Mouse (Mus musculus): ENCODE data around the gene Aloxe3. TPM values are rescaled to one million over a fixed set of nuclear protein-coding genes. Genes with fewer than 3 reads are reported as not detected.
"Not testable (repeated sequence)": the region's sequence is repeated elsewhere in the genome, so short reads cannot be mapped to it uniquely, and the experiment has no call there.

The Aloxe3 gene
- total RNA-seq, 2 experiments from 2014 or later: 3.7 to 5.7 TPM

DNA sequence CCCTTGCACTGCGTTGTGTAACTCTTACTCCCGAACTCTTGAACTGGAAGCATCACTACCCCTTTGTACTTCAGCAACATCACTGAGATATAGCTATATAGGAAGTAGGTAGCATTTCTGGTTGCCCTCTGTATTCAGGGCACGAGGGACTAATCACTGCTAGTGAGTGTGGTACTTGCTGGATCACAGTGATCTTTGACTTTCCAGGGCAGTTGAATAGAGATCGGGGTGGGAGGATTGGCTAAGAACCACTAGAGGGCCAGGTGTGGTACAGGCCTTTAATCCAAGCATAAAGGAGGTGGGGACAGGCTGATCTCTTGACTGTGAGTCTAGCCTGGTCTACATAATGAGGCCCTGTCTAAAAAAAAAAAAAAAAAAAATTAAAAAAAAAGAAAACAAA lies 32.8 kb upstream of the Aloxe3 start:
- no peak for DNase-seq (ENCODE audit: low spot score in 2 of 2)
- intact Hi-C loops (cut with DNase I): no loop called here

DNA sequence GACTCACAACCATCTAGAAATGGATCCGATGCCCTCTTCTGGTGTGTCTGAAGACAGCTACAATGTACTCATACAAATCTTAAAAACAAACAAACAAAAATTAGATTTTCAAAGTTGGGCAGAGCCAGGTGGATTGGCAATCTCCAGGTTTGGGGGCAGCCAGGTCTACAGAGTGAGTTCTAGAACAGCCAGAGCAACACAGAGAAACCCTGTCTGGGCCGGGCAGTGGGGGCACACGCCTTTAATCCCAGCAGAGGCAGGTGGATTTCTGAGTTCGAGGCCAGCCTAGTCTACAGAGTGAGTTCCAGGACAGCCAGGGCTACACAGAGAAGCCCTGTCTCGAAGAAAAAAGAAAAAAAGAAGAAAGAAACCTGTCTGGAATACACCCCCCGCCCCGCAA lies 31.8 kb upstream of the Aloxe3 start:
- DNase-seq (ENCODE audit: low spot score in 2 of 2); intact Hi-C loops (cut with DNase I): not testable (repeated sequence)

DNA sequence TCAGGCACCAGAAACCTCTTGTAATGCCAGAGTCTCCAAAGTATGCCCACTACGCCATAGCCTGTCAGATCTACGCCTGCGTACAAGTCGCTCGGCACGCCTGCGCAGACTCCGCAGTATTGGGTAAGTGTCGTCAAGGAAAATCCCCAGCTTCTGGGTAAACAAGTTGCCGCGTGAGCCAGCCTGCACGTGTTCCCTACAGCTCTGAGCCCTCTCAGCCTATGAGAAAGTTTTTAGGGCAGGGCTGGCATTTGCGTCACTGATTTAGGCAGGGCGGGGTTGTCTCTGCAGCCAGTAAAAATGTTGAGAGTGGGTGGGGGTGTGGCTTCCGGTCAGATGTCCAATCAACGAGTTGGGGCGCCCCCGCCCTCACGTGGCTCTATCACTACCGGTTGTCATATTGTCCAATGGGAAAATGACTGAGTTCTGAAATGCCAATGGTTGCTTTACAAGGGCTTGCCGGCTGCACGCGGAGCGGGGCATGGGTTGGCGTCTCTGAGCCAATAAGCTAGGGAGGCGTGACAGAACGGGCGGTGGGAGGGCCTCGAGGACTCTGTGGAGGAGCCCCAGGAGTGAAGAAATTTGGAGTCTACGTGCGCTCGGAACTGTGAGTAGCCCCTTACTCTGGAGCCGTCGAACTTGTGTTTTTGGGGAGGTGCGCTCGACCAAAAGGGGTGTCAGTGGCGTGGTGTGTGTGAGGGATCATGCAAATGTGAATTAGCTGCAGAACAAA lies 30.8 kb upstream of the Aloxe3 start, which contains the start of gene Per1:
Per1 (plus strand) TSS at position 521 of the 733 bp plus-strand sequence.
- peak; percentile 99 to 100 for DNase-seq (ENCODE audit: low spot score in 2 of 2)
- intact Hi-C loops (cut with DNase I): loop anchor here (5.0 kb wide), 1 partner anchor 322 kb away; no protein-coding TSS in a partner anchor

DNA sequence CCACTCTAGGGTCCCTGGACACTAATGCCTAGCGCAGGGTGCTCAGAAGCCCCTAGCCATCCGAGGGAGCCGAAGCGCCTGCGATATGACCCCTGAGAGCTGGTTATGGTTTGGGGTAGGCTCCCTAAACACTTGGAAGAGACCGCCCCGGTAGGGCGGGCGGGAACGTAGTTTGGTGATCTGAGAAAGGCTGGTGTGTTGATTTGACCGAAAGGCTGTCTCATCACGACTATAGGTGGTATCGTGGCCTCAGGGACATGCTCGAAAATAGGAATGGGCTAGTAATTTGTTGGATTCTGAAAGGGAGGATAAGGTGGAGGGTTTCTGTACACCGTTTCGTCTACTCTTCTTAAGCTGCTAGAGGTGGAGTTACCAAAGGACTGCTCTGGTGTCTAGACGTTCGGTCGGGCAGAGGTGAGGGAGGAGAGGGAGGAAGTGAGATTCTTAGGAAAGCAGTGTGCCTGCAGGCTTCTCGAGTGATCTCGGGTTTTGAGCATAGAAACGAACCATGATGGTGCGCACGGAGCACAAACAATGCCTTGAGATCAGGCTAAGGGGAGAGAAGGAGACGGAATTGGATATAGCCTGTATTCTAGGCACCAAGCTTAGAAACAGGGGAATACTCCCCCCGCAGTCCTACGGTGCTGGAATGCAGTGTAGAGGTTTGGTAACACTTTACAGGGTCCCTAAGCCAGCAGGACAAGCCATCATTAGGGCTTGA lies 30.0 kb upstream of the Aloxe3 start:
- no peak for DNase-seq (ENCODE audit: low spot score in 2 of 2)
- intact Hi-C loops (cut with DNase I): loop anchor here (5.0 kb wide), 1 partner anchor 322 kb away; no protein-coding TSS in a partner anchor

DNA sequence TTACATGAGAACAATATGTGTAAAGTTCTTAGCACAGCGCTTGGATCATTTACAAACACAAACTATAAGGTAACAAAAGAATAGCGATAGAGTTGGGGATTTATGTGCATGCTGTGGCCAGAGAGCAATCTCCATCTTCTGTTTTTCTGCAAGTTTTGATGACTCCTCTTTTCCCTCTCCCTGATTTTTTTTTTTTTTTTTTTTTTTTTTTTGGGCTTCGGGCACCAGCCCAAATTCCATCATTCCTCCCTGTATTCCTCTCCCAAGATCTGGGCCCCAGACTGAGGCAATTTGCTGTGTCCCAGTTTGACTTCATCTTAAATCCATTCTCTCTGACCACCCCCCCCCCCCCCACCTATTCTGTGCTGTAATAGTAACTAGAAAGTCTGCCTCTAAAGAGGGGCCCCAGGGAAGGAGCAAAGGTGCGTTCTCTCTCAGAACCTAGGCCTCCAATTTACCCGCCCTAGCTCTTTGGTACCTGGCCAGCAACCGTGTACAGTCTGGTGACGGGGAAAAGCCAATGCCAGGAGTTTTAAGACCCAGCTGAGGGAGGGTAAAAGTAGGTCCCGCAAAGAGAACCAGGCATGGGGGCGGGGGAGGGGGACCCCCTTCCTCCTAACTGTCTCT lies 29.2 kb upstream of the Aloxe3 start:
- no peak for DNase-seq (ENCODE audit: low spot score in 2 of 2)
- intact Hi-C loops (cut with DNase I): loop anchor here (5.0 kb wide), 1 partner anchor 321 kb away; no protein-coding TSS in a partner anchor

DNA sequence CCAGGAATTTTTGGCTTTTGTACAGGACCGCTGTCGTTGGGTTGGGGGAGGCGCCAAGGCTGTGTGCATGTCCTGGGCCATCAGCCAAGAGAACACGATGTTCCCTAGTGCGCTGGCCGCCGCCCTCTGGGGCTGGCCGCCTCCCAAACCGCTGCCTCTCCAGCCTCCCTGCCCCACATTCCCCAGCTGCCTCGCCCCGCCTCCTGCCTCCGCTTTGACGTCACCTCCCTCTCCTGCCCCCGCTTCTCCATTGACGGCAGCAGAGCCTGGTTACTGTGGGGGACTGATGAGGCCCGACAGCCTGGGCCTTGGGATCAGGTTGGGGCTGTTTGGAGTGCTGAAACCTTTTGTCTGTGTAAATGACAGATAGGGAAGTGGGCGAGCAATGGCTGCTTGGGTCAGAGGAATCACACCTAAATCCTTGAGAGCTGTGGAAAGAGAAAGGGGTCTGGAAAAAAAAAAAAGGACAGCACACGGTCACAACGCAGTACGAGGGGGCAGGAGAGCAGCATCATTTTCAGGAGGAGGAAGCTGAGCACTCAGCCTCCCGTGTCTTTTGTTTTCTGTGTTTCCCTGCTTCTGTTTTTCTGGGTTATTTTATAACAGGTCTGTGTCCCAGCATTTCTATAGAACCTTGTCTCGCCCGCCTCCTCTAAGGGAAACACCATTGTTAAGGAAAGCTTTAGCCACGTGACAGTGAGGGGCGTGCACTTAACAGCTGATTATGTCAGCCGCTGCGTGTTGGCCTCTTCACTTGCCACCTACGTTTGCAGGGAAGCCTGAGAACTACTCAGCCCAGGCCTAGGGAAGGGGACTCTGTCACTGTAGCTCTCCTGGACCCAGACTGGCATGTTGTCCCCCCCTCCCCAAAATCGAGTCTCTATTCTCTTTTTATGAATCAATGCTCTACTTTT lies 28.5 kb upstream of the Aloxe3 start:
- intact Hi-C loops (cut with DNase I): loop anchor here (5.0 kb wide), 1 partner anchor 320 kb away; no protein-coding TSS in a partner anchor
- DNase-seq (ENCODE audit: low spot score in 2 of 2): peak; percentile 97 to 100

DNA sequence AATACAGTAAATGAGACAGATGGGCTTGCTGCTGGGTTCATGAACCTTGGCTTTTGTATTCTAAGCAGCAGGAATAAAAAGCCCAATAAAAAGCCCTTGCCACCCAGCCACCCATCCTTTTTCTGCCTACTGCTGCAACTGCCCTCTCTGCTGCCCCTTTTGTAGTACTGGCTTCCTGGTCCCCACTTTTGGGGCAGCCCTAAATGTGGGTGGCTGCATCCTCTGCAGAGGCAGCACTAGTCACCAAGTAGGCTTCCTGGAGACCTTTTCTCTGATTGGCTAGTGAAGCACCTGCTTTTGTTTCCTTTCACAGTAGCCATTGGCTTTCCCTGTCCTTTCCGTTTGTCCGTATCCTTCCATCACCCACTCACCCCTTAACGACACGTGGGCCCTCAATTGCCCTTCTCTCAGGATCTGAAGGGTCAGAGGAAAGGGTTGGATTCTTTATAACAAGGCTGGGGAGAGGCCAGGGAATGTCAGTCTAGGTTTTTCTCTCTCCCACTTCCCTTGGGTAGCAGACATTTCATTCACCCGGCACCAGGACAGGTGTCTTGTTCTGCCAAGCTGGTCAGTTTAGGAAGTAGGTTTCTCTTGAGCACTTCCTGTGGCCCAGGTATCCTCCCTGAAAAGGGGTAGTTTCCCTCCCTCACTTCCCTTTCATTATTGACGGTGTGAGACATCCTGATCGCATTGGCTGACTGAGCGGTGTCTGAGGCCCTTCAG lies 27.5 kb upstream of the Aloxe3 start:
- DNase-seq (ENCODE audit: low spot score in 2 of 2): no peak
- intact Hi-C loops (cut with DNase I): loop anchor here (5.0 kb wide), 1 partner anchor 319 kb away; no protein-coding TSS in a partner anchor

DNA sequence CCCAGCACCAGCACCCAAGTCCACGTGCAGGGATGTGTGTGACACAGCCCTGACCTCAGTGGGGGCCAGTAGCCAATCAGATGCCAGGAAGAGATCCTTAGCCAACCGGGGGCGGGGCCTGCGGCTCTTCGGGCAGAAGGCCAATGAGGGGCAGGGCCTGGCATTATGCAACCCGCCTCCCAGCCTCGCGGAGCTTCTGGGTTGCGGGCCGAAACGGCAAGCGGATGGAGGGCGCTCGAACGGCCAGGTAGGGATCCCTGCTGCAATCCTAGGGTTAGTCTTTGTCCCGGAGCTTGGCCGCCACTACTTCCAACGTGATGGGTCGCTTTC lies 27.0 kb upstream of the Aloxe3 start:
- intact Hi-C loops (cut with DNase I): loop anchor here (5.0 kb wide), 1 partner anchor 319 kb away; no protein-coding TSS in a partner anchor
- peak; percentile 95 to 98 for DNase-seq (ENCODE audit: low spot score in 2 of 2)

DNA sequence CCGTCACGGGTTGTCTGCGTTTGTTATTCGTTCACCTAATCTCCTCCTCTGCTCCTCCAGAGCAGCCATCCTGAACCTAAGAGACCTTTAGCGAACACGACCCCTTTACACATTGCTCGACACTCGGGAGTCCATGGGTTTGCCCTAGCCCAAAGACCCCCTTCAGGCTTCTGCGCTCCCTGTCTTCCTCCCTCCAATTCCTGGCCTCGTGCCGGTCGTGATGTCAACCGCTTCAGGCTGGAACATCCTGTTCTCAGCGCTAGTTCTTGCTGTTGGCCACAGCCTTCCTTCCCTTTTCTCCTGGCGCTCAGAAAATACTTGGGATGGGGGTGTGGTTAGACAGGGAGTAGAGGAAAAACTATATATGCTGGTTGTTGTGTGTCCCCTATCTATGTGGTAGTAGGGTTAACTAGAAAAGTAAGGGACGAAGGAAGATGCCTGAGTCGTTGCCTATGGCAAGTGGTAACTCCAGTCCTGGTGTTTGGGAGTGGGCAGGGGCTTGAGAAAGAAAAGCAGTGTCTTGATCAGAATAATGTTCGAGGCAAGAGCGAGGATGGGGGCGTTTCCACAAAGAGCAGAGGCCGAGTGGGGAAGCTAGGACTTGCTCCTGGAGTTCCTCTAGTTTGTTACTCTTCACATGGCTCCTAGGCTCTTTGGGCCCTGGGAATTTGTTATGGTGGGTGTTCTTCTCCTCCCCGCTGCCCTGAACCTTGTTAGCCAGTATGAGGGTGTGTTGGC lies 26.4 kb upstream of the Aloxe3 start:
- DNase-seq (ENCODE audit: low spot score in 2 of 2): peak; percentile 79 to 81
- intact Hi-C loops (cut with DNase I): loop anchor here (5.0 kb wide), 1 partner anchor 318 kb away; no protein-coding TSS in a partner anchor

DNA sequence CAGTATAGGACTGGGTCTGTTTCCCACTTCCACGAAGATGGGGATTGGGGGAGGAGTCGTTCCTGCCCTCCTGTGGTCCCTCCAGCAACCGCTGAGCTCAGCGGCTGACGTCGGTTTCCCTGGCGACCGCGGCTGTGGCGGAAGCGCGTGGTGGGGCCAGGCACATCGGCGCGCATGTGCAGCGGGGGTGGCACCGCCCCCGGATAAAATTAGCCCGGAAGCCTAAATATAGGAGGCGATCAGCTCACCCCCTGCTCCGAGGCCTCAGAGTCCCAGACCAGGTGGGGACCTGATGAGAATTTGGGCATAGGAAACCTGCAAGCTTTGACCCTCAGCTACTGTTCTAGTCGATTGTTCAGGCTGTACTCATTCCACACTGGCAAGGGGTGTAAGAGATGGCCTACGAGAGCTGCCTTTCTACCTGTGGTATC lies 25.8 kb upstream of the Aloxe3 start:
- intact Hi-C loops (cut with DNase I): loop anchor here (1.0 to 5.0 kb wide), 2 partner anchors 10 to 317 kb away; no protein-coding TSS in a partner anchor
- DNase-seq (ENCODE audit: low spot score in 2 of 2): peak; percentile 89 to 95

DNA sequence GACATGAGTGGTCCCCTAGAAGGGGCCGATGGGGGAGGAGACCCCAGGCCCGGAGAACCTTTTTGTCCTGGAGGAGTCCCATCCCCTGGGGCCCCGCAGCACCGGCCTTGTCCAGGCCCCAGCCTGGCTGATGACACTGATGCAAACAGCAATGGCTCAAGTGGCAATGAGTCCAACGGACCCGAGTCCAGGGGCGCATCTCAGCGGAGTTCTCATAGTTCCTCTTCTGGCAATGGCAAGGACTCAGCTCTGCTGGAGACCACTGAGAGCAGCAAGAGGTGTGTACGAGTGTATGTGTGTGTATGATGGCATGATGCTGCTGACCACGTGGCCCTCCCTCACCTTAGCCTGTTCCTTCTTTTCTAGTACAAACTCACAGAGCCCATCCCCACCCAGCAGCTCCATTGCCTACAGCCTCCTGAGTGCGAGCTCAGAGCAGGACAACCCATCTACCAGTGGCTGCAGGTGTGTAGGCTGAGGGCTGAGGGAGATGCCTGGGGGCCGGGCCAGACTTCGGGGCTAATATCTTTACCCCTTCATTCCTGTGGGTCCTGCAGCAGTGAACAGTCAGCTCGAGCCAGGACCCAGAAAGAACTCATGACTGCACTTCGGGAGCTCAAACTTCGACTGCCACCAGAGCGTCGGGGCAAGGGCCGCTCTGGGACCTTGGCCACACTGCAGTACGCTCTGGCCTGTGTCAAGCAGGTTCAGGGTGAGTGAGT lies 24.9 kb upstream of the Aloxe3 start:
- DNase-seq (ENCODE audit: low spot score in 2 of 2): no peak
- intact Hi-C loops (cut with DNase I): loop anchor here (1.0 kb wide), 1 partner anchor 10 kb away; no protein-coding TSS in a partner anchor

DNA sequence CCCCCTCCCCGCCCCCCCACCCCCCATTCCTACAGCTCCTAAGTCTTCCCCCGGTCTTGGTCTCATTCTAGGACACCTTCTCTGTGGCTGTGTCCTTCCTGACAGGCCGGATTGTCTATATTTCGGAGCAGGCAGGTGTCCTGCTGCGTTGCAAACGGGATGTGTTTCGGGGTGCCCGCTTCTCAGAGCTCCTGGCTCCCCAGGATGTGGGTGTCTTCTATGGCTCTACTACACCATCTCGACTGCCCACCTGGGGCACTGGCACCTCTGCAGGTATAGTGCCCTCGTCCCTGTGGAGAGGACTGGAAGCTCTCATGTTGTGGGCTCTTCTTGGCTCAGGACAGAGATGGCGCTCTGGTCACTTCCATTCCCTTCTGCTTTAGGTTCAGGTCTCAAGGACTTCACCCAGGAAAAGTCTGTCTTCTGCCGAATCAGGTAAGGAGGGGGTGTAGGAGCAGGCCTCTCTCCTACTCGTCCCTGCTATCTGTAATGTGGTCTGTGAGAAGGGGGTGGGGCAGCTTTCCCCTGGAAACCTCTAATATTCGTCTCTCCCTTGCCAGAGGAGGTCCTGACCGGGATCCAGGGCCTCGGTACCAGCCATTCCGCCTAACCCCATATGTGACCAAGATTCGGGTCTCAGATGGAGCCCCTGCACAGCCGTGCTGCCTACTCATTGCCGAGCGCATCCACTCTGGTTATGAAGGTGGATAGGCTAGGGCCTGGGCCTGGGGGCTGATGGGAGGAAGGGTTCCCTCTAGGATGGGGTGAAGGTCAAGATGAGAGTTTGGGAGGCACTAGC lies 23.9 kb upstream of the Aloxe3 start:
- no peak for DNase-seq (ENCODE audit: low spot score in 2 of 2)
- intact Hi-C loops (cut with DNase I): no loop called here

DNA sequence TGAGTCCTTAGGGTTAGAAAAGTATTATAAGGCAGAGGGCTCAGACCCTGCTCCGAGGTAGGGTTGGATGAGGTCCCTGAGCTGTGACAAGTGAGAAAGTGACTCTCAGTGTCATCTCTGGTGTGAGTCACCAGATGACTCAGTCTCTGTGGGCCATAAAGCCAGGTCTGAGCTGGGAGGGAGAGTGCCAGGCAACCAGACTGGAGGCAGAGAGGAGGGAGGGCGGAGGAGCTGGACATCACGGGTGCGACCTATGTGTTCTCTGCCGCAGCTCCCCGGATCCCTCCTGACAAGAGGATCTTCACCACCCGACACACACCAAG lies 23.3 kb upstream of the Aloxe3 start:
- no peak for DNase-seq (ENCODE audit: low spot score in 2 of 2)
- intact Hi-C loops (cut with DNase I): no loop called here

DNA sequence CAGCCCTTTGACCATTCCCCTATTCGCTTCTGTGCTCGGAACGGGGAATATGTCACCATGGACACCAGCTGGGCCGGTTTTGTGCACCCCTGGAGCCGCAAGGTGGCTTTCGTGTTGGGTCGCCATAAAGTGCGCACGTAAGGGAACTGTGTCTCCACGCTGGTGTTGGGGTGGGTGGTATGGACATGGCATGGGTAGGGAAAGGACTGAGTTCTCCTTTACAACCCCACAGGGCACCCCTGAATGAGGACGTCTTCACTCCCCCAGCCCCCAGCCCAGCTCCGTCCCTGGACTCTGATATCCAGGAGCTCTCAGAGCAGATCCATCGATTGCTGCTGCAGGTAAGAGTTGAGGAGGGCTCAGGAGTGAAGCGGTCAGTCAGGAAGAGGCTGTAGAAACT lies 22.6 kb upstream of the Aloxe3 start:
- no peak for DNase-seq (ENCODE audit: low spot score in 2 of 2)
- intact Hi-C loops (cut with DNase I): no loop called here

DNA sequence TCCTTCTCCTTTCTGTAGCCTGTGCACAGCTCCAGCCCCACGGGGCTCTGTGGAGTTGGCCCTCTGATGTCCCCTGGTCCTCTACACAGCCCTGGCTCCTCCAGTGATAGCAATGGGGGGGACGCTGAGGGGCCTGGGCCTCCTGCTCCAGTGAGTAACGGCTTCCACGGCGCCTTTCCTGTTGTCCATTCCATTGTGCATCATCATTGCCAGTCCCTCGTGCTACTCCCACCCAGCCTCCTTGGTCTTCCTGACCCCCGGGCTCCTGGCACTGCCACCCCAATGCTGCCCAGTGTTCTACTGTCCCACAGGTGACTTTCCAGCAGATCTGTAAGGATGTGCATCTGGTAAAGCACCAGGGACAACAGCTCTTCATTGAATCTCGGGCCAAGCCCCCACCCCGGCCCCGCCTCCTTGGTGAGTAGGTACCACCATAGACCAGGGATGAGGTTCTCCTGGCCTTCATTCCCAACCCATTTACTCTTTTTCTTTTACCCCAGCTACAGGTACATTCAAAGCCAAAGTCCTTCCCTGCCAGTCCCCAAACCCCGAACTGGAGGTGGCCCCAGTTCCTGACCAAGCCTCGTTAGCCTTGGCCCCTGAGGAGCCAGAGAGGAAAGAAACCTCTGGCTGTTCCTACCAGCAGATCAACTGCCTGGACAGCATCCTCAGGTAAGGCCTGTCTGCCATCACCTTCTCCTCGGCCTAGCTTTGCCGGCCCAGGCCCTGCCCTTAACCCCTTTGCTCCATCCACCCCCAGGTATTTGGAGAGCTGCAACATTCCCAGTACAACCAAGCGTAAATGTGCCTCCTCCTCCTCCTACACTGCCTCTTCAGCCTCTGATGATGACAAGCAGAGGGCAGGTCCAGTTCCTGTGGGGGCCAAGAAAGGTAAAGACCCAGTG lies 21.9 kb upstream of the Aloxe3 start:
- intact Hi-C loops (cut with DNase I): no loop called here
- no peak for DNase-seq (ENCODE audit: low spot score in 2 of 2)

Measured in left cerebral cortex, postnatal 14 days (tissue).